Mouse (Mus musculus) G1E (cell line): Measurements from ENCODE around the gene Hepacam2.

Source experiments
- CTCF ChIP-seq: IDR thresholded peaks from 2 replicates; pipeline ENCODE4 v1.5.1; 2012; ENCODE audit warnings: low read depth, low read length, inconsistent platforms, mixed read lengths
- GATA1 ChIP-seq: IDR thresholded peaks from 2 replicates; pipeline ENCODE4 v1.6.1; 2012; ENCODE audit warnings: borderline replicate concordance, low read length, inconsistent platforms, mixed read lengths
- GATA2 ChIP-seq: IDR thresholded peaks from 2 replicates; pipeline ENCODE4 v1.6.1; 2012; ENCODE audit warnings: low read depth, low read length, inconsistent platforms, borderline replicate concordance
- POLR2AphosphoS5 ChIP-seq: IDR thresholded peaks from 2 replicates; pipeline ENCODE4 v1.6.1; 2012; ENCODE audit warnings: low read depth, low read length, inconsistent platforms; ENCODE audit not compliant: insufficient replicate concordance
- TAL1 ChIP-seq: conservative IDR thresholded peaks from 2 replicates; pipeline ENCODE4 v1.6.1; 2012; ENCODE audit warnings: low read depth, low read length, inconsistent platforms, mixed read lengths

DNA sequence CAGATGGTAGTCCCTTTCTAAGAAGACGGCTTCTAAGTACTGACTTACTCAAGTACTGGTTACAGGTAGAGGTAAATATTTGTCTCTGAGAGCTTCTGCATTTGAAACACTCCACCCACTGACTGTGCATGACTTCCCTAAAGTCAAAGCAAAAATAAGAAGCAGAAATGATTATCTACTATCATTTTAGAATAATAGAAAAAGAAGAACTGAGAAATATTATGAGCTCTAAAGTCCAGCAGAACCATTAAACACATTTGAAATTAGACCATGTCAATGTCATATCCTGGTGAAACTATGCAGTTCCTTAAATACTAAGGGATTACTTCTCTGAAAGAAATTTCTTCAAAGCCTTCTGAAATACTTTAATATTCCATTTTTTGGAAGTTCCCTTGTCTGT, 10.7 kb downstream of the Hepacam2 start:
- TF ChIP-seq GATA1 = no peak
- TF ChIP-seq TAL1 = no peak
- no peak for TF ChIP-seq POLR2AphosphoS5
- TF ChIP-seq CTCF = no peak
- no peak for TF ChIP-seq GATA2
